Comparison of ENCODE assay signal across 14 mouse cellular contexts in the genomic region with DNA sequence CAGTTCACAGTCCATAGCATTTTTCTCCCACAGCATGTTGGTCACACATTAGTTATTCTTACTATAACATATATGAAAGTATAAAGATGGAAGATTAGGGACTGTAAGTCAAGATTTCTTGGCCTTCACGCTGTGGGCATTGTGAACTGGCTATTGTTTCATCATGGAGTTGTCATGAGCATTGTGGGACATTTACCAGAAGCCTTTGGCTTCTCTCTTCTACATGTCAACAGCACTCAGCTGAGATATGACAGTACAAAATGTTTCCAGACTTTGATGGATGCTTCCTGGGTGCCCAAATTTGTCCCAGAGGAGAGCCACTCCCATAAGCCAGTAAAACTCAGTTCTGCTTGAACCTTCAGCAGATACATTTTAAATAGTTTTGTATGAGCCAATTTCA.
"Had no signal": no experiment of that assay in that cellular context is flagged by ENCODE, and none has a peak within 500 bp of the region (broad histone marks: within the 10 kb centered on the region; RNA-seq: fewer than 3 reads in every experiment).

No protein-coding gene starts in this region.

- H3K27me3 ChIP-seq: kidney, embryonic 15.5 days; limb, embryonic 12.5 days; liver, embryonic 13.5 days; midbrain, embryonic 13.5 days; neural tube, embryonic 12.5 days had no signal

- H3K27ac ChIP-seq: kidney, embryonic 15.5 days; limb, embryonic 12.5 days; liver, embryonic 13.5 days; midbrain, embryonic 13.5 days; neural tube, embryonic 12.5 days had no signal

- H3K36me3 ChIP-seq: kidney, embryonic 15.5 days; limb, embryonic 12.5 days; liver, embryonic 13.5 days; midbrain, embryonic 13.5 days; neural tube, embryonic 12.5 days had no signal

- H3K4me2 ChIP-seq: kidney, embryonic 15.5 days; limb, embryonic 12.5 days; liver, embryonic 13.5 days; midbrain, embryonic 13.5 days; neural tube, embryonic 12.5 days had no signal

- H3K9ac ChIP-seq: kidney, embryonic 15.5 days; limb, embryonic 12.5 days; liver, embryonic 13.5 days; liver, postnatal 0 days; midbrain, embryonic 13.5 days; neural tube, embryonic 12.5 days had no signal

- DNase-seq: kidney, postnatal 14 days; layer of hippocampus, adult 9-11 months; layer of hippocampus, postnatal 36 days; liver; liver, embryonic 13.5 days; liver, postnatal 0 days; right cerebral cortex, postnatal 4 days; spleen, adult 18-20 months; thymus, adult 18-20 months; thymus, postnatal 14 days had no signal

- H3K4me3 ChIP-seq: kidney, embryonic 15.5 days; limb, embryonic 12.5 days; liver, embryonic 13.5 days; midbrain, embryonic 13.5 days; neural tube, embryonic 12.5 days had no signal

- ATAC-seq: midbrain, embryonic 13.5 days had no signal

- H3K4me1 ChIP-seq: kidney, embryonic 15.5 days; limb, embryonic 12.5 days; liver, embryonic 13.5 days; midbrain, embryonic 13.5 days; neural tube, embryonic 12.5 days had no signal

- H3K9me3 ChIP-seq: kidney, embryonic 15.5 days; limb, embryonic 12.5 days; liver, embryonic 13.5 days; midbrain, embryonic 13.5 days; neural tube, embryonic 12.5 days had no signal
